Mouse (Mus musculus) kidney, embryonic 14.5 days (tissue): Measurements from ENCODE around the gene H2-M3. TPM values are rescaled to one million over a fixed set of nuclear protein-coding genes. Genes with fewer than 3 reads are reported as not detected.

ENCODE experiments used
- ATAC-seq: fragments of 200-750 bp; cut with Nextera tagmentation; 2 replicates; pipeline ENCODE4 v1.8.0; 2017; ENCODE audit warnings: moderate number of reproducible peaks, mild to moderate bottlenecking, moderate TSS enrichment, moderate library complexity; ENCODE audit not compliant: low FRiP score, low TSS enrichment
- H3K27ac ChIP-seq: fragments of 300-500 bp; sonication (generic); 2 replicates; pipeline ENCODE4 v1.5.1; 2014; ENCODE audit warnings: low read depth, mild to moderate bottlenecking, low read length, moderate library complexity, mixed read lengths
- H3K27me3 ChIP-seq: fragments of 300-500 bp; sonication (generic); 2 replicates; pipeline ENCODE4 v1.6.1; 2014; ENCODE audit warnings: mild to moderate bottlenecking, low read length; ENCODE audit not compliant: control insufficient read depth, insufficient read depth
- H3K36me3 ChIP-seq: fragments of 300-500 bp; sonication (generic); 2 replicates; pipeline ENCODE4 v1.6.1; 2014; ENCODE audit warnings: low read length, mixed read lengths; ENCODE audit not compliant: control insufficient read depth, insufficient read depth
- H3K4me1 ChIP-seq: fragments of 300-500 bp; sonication (generic); 2 replicates; pipeline ENCODE4 v1.6.1; 2014; ENCODE audit warnings: low read length, mixed read lengths; ENCODE audit not compliant: control insufficient read depth, insufficient read depth
- H3K4me2 ChIP-seq: fragments of 300-500 bp; sonication (generic); replicated peaks from 2 replicates; pipeline ENCODE4 v1.6.1; 2014; ENCODE audit warnings: low read depth, mild to moderate bottlenecking, low read length
- H3K4me3 ChIP-seq: fragments of 300-500 bp; sonication (generic); 2 replicates; pipeline ENCODE4 v1.5.1; 2014; ENCODE audit warnings: mild to moderate bottlenecking, low read length
- H3K9ac ChIP-seq: fragments of 300-500 bp; sonication (generic); 2 replicates; pipeline ENCODE4 v1.6.1; 2014; ENCODE audit warnings: low read depth, mild to moderate bottlenecking, low read length, moderate library complexity
- H3K9me3 ChIP-seq: fragments of 300-500 bp; sonication (generic); 2 replicates; pipeline ENCODE4 v1.6.1; 2016; ENCODE audit warnings: low read length; ENCODE audit not compliant: control insufficient read depth
- WGBS: fragments of 180-500 bp; shearing (Covaris S2); extraction: QIAGEN DNeasy Blood & Tissue Kit; methylation state at CpG from one replicate; pipeline ENCODE4 v1.1.7; 2014; 5-methylcytosine and 5-hydroxymethylcytosine counted together
- polyA plus RNA-seq: library from polyadenylated mRNA; unstranded; fragments of >200 nt; fragmentation: Nextera tagmentation; extraction: Ambion mirVana; gene quantifications from 2 replicates; pipeline ENCODE4 v1.2.1, GENCODE M21; 2014

Gene H2-M3
- polyA plus RNA-seq, 1 experiment from 2014 or later = 1.1 TPM

DNA sequence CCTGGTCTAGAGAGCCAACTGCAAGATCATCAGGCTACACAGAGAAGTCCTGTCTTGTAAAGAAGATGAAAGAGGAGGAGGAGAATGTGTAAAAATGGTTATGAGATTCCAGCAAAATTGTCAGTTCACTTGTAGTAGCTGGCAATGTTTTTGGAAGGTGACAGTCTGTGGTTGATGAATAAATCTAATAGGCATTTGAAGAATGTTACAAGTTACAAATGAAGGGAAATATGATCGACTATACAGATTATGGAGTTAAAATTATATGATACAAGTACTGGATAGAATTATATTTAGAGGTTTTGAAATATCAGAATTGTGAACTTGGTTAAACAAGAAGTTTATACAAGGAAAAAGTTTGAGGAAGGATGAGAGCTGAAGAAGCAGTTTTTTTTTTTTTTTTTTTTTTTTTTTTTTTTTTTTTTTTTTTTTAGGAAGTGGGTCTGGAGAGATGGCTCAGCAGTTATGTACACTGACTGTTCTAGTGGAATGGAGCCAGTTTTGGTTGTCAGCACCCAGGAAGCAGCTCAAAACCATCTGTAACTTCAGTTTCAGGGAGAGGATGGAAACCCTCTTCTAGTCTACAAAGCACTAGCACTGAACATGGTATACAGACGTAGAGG, 5.7 kb downstream of the H2-M3 start:
- ATAC-seq = no peak

DNA sequence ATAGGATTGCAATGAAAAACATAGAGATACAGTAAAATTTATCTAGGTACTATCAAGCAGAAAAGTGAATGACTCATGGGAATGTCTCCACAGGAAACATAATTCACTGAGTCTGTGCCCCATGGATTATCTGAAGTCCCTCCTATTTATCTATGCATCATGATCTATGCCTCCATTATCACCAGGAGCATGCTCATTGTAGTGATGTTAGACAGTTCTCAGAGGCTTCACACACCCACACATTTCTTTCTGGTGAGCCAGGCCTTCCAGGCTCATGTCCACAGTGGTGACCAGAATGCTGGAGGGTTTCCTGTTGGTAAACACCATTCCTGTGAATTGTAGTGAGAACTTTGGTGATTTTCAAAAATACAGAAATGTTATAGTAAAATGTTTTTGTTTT, 6.6 kb downstream of the H2-M3 start:
- Histone ChIP-seq H3K4me3 (no peak overlapping the region), H3K27ac (no peak overlapping the region), H3K4me1 (no peaks in the 10 kb centered on the region), H3K9me3 (no peaks in the 10 kb centered on the region), H3K9ac (no peak overlapping the region), H3K36me3 (no peaks in the 10 kb centered on the region), H3K4me2 (no peak overlapping the region), H3K27me3 (no peaks in the 10 kb centered on the region)
- no peak for ATAC-seq

More for the DNA sequence above, 5.7 kb downstream of the H2-M3 start:
- H3K36me3 ChIP-seq = no peaks in the 10 kb centered on the region
- H3K27ac ChIP-seq = no peak overlapping the region
- H3K4me2 ChIP-seq = no peak overlapping the region
- no peak overlapping the region for H3K4me3 ChIP-seq
- WGBS = 89% methylated on average over 2 of the region's 2 CpGs
- no peaks in the 10 kb centered on the region for H3K9me3 ChIP-seq
- no peaks in the 10 kb centered on the region for H3K4me1 ChIP-seq
- no peak overlapping the region for H3K9ac ChIP-seq
- no peaks in the 10 kb centered on the region for H3K27me3 ChIP-seq

DNA sequence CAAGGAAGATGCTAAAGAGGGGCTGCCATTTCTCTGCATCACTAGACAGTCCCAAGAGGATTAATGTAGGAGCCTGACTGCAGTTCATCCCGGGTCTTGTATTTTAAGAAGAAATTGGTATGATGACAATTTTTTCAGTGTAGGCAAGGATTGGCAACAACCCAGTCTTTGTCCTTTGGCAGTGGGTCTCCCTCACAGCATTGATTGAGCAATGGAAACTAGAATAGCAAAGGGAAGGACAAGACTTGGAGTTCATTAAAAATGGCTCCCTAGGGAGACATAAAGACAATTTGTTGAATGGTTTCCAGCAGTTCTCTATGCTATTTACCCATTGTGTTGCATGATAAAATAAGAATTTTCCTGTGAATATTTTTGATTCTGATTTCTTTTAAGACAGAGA, 10.3 kb downstream of the H2-M3 start:
- H3K4me2 ChIP-seq = no peak overlapping the region
- no peaks in the 10 kb centered on the region for H3K27me3 ChIP-seq
- no peaks in the 10 kb centered on the region for H3K4me1 ChIP-seq
- WGBS = 88% methylated on average over 1 of the region's 1 CpGs
- no peaks in the 10 kb centered on the region for H3K36me3 ChIP-seq
- H3K9me3 ChIP-seq = no peaks in the 10 kb centered on the region
- H3K27ac ChIP-seq = no peak overlapping the region
- H3K4me3 ChIP-seq = no peak overlapping the region
- ATAC-seq = no peak
- H3K9ac ChIP-seq = no peak overlapping the region

DNA sequence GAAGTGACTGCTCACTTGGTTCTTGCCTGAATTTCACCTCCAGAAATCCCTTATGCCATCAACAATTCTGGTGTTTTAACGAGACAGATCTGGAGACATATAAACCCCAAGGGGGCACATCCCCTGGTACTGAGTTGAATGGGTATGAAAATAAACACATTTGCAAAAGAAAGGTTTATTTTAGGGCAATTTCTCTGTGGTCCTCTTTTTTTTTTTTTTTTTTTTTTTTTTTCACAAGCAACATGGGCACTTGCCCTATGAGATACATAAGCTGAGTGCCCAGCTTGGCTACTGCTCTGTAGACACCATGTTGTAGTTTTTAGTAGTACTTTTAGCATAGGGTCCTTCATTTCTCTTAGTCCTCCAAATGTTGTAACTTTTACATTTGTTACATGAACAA, 13.3 kb downstream of the H2-M3 start, which contains the start of gene Olfr99:
TSS of gene Olfr99 (minus strand) at position 101 of the 400 bp plus-strand sequence.
- 70% methylated on average over 1 of the region's 1 CpGs for WGBS
- Histone ChIP-seq H3K4me2 (no peak within 1 kb of the TSS), H3K27ac (no peak within 1 kb of the TSS), H3K4me1 (no peaks in the 10 kb centered on the region), H3K36me3 (no peaks in the 10 kb centered on the region), H3K27me3 (no peaks in the 10 kb centered on the region), H3K9me3 (no peaks in the 10 kb centered on the region), H3K9ac (no peak within 1 kb of the TSS), H3K4me3 (no peak within 1 kb of the TSS)
- ATAC-seq = no peak

DNA sequence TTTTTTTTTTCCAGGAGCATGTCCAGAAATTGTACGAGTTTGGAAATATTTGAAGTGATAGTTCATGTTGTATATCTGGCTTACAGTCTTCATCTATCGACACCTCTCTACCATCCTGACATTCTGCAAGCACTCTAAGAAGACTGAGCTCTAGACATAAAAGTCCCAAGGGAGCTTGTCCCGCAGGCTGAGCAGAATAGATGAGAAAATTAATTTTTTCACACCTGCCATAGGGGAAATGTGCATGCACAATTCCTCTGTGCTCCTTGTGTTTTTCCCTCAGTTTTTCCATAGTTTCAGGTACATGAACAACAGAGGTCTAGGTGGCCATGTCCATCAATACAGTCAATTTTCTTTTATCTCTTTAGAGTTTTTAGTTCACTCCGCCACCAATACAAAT, 34.2 kb downstream of the H2-M3 start, which contains the start of gene Olfr101:
TSS of gene Olfr101 (minus strand) at position 101 of the 400 bp plus-strand sequence.
- no peaks in the 10 kb centered on the region for H3K27me3 ChIP-seq
- no peak within 1 kb of the TSS for H3K4me2 ChIP-seq
- no peak within 1 kb of the TSS for H3K9ac ChIP-seq
- no peaks in the 10 kb centered on the region for H3K4me1 ChIP-seq
- no peak for ATAC-seq
- H3K9me3 ChIP-seq = no peaks in the 10 kb centered on the region
- no peak within 1 kb of the TSS for H3K27ac ChIP-seq
- H3K4me3 ChIP-seq = no peak within 1 kb of the TSS
- no peaks in the 10 kb centered on the region for H3K36me3 ChIP-seq
- 88% methylated on average over 4 of the region's 4 CpGs for WGBS

DNA sequence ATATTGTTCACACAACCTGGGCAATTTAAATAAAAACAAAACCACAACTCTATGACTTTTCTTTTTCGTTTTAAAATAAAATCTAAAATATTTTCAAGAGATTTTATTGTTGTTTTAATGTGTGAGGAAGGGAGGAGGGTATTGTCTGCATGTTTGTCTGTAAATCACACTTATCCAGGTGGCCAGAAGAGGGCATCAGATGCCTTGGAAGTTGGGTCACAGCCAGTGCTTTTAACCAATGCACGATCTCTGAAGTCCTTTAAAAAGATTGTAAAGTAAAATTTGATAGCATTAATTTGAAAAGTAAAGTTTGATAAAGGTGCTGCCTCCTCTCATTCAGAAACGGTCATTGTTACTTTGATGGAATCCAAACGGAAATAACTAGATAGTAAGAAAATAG, 38.5 kb downstream of the H2-M3 start:
- no peaks in the 10 kb centered on the region for H3K4me1 ChIP-seq
- ATAC-seq = no peak
- 45% methylated on average over 4 of the region's 4 CpGs for WGBS
- H3K4me2 ChIP-seq = no peak overlapping the region
- no peak overlapping the region for H3K9ac ChIP-seq
- H3K4me3 ChIP-seq = no peak overlapping the region
- no peaks in the 10 kb centered on the region for H3K36me3 ChIP-seq
- H3K27ac ChIP-seq = no peak overlapping the region
- H3K9me3 ChIP-seq = no peaks in the 10 kb centered on the region
- H3K27me3 ChIP-seq = no peaks in the 10 kb centered on the region

DNA sequence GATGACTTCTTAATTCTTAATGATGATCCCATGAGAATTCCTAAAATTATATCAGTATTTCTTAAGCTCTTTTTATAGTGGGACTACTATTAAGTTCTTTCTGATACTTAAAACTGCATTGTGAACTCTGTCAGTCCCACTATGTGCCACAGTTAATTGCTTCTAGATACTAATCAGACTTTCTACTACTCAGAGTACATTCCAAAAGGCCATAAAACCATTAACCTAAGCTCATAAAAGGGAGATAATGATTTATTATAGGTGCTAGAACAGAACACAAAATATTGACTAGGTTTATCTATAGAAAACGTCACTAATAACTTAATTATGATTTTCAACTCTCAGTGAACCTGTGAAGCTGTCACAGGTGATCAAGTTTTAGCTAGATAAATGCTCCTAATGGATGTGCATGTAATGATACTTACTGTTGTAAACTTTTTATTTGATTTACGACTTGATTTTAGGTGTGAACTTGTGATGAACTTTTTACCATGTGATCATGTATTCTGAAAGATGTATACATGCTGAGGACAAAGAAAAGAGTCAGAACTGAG, 40.2 kb downstream of the H2-M3 start:
- H3K27ac ChIP-seq = no peak overlapping the region
- H3K36me3 ChIP-seq = no peaks in the 10 kb centered on the region
- ATAC-seq = no peak
- no peak overlapping the region for H3K9ac ChIP-seq
- no peaks in the 10 kb centered on the region for H3K27me3 ChIP-seq
- no peaks in the 10 kb centered on the region for H3K4me1 ChIP-seq
- H3K9me3 ChIP-seq = no peaks in the 10 kb centered on the region
- WGBS = 45% methylated on average over 2 of the region's 2 CpGs
- H3K4me3 ChIP-seq = no peak overlapping the region
- H3K4me2 ChIP-seq = no peak overlapping the region

DNA sequence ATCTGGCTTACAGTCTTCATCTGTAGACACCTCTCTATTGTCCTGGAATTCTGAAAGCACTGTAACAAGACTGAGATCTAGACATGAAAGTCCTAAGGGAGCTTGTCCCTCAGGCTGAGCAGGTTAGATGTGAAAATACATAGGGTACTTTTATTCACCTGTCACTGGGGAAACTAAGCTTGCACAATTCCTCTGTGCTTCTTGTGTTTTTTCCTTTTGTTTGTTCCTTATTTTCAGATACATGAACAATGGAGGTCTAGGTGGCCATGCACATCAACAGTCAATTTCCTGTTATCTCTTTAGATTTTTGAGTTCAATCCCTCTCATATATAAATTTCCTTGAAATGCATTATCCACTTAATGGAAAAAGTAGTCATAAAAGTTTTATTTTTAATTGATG, 46.9 kb downstream of the H2-M3 start, which contains the start of gene Olfr102:
TSS of gene Olfr102 (minus strand) at position 101 of the 400 bp plus-strand sequence.
- Histone ChIP-seq H3K4me1 (no peaks in the 10 kb centered on the region), H3K4me3 (no peak within 1 kb of the TSS), H3K4me2 (no peak within 1 kb of the TSS), H3K27me3 (no peaks in the 10 kb centered on the region), H3K9me3 (no peaks in the 10 kb centered on the region), H3K27ac (no peak within 1 kb of the TSS), H3K9ac (no peak within 1 kb of the TSS), H3K36me3 (no peaks in the 10 kb centered on the region)
- no peak for ATAC-seq
